7 mouse cellular contexts compared by ENCODE assay signal in genomic region chr15:79891436-79892212, GRCm38 (mm10). TPM values are rescaled to one million over a fixed set of nuclear protein-coding genes. Genes with fewer than 3 reads are reported as not detected.
DNase-seq lines count a peak whose midpoint lies in the region; ATAC-seq and TF ChIP-seq lines count a peak whose summit lies in the region.

Gene Apobec3 (plus strand): TSS chr15:79891659.

- H3K27ac ChIP-seq in forebrain, embryonic 11.5 days (ENCODE audit: low read depth, low read length) = no peak within 1 kb of the TSS
- peak within 1 kb of the TSS; percentile 96 for H3K27ac ChIP-seq in spleen, adult 2 months (ENCODE audit: insufficient read depth, low read length)

- no peaks in the 10 kb centered on the region for H3K9me3 ChIP-seq in forebrain, embryonic 11.5 days (ENCODE audit: control insufficient read depth, low read length)

- H3K4me3 ChIP-seq in forebrain, embryonic 11.5 days (ENCODE audit: low read depth, low read length) = peak within 1 kb of the TSS; percentile 27
- peak within 1 kb of the TSS; percentile 88 for H3K4me3 ChIP-seq in spleen, adult 2 months (ENCODE audit: extremely low read depth, insufficient read depth, insufficient read length)

- no peaks in the 10 kb centered on the region for H3K4me1 ChIP-seq in forebrain, embryonic 11.5 days (replicated peaks; ENCODE audit: control insufficient read depth, insufficient read depth, low read length)
- peaks cover 8% of the 10 kb centered on the region for H3K4me1 ChIP-seq in spleen, adult 2 months (ENCODE audit: control insufficient read depth, insufficient read depth, insufficient read length)

- peak; percentile 39; the same call in 1 of the 2 replicates for ATAC-seq in forebrain, embryonic 11.5 days (replicated peaks; ENCODE audit: low FRiP score)
- peak; percentile 59 for ATAC-seq in megakaryocyte-erythroid progenitor cell, adult 5-6 weeks (replicated peaks; ENCODE audit: low FRiP score, low TSS enrichment, poor library complexity, severe bottlenecking)

- whole genome bisulfite sequencing in forebrain, embryonic 11.5 days = 1% methylated on average over 20 of the region's 20 CpGs
- 1% methylated on average over 20 of the region's 20 CpGs for WGBS in large intestine, adult 2 months
- under 1% methylated on average over 20 of the region's 20 CpGs for WGBS in spleen, adult 2 months

- TF ChIP-seq CTCF in spleen, adult 2 months (IDR thresholded peaks at IDR 0.05; ENCODE audit: extremely low read depth, insufficient read depth, insufficient read length, insufficient replicate concordance) = peak; percentile 86; the same call in 1 of the 2 replicates

- peak; percentile 42; the same call in 1 of the 2 replicates for TF ChIP-seq POLR2A in spleen, adult 2 months (IDR thresholded peaks at IDR 0.05; ENCODE audit: low read depth, low read length)

- DNase-seq in NIH3T3 (ENCODE audit: low read depth) = peak; percentile 92
- peak; percentile 85 for DNase-seq in c-Kit-positive CD71-negative TER-119-negative erythroid progenitor cells, embryonic 14.5 days (ENCODE audit: low read depth)
- DNase-seq in forebrain, embryonic 11.5 days (ENCODE audit: low spot score) = peak; percentile 89
- DNase-seq in heart, postnatal 25 days (ENCODE audit: low spot score) = peak; percentile 43
- DNase-seq in large intestine, adult 2 months (ENCODE audit: low read depth, low spot score) = peak; percentile 80
- peak; percentile 70 to 84 for DNase-seq in spleen, adult 2 months (ENCODE audit: low read depth in 1 of 2, low spot score in 2 of 2)

- H3K4me2 ChIP-seq in forebrain, embryonic 11.5 days (ENCODE audit: low read depth, low read length, severe bottlenecking) = peak within 1 kb of the TSS; percentile 55

- peak within 1 kb of the TSS; percentile 53 for H3K9ac ChIP-seq in forebrain, embryonic 11.5 days (ENCODE audit: low read length)

- H3K27me3 ChIP-seq in forebrain, embryonic 11.5 days (ENCODE audit: control insufficient read depth, insufficient read depth, low read length) = peaks cover 2% of the 10 kb centered on the region; the same call in 1 of the 2 replicates
- no peaks in the 10 kb centered on the region for H3K27me3 ChIP-seq in spleen, adult 2 months (ENCODE audit: control insufficient read depth, insufficient read depth, low read length)

- no peaks in the 10 kb centered on the region for H3K36me3 ChIP-seq in forebrain, embryonic 11.5 days (ENCODE audit: control insufficient read depth, insufficient read depth, low read length)
- H3K36me3 ChIP-seq in spleen, adult 2 months (ENCODE audit: control insufficient read depth, insufficient read depth, low read length) = peaks cover 24% of the 10 kb centered on the region

- intact Hi-C loops in heart, postnatal 25 days (cut with DNase I) = loop anchor here (5.0 kb wide), 1 partner anchor 139 kb away; no protein-coding TSS in a partner anchor

RNA-seq across cellular contexts. Expression of gene Apobec3, which starts in this region (rescaled TPM):
- polyA plus RNA-seq in forebrain, embryonic 11.5 days (2014; fragmentation: Nextera tagmentation; extraction: Ambion mirVana) = 10.0 and 10.6 TPM in 2 replicates
- 1 to 10 TPM; 6.3 to 6.4 TPM for total RNA-seq in heart, postnatal 25 days (2021)
- 28.3 and 34.3 TPM in 2 replicates for polyA plus RNA-seq in large intestine, adult 2 months (2012; rRNA removed)
- 243 and 293 TPM in 2 replicates for total RNA-seq in megakaryocyte-erythroid progenitor cell, adult 5-6 weeks (2014; fragmentation: Nextera tagmentation)
- total RNA-seq in megakaryocyte-erythroid progenitor cell, adult 5-6 weeks (2017) = 135 and 175 TPM in 2 replicates
- polyA plus RNA-seq in spleen, adult 2 months (2012; rRNA removed) = 99.9 and 104 TPM in 2 replicates

Comparison
In these comparisons a context has a peak if more than half of its experiments do, and no peak if none do; other contexts are left out.
1. RNA of gene Apobec3 (total RNA-seq): 135 to 293 TPM in megakaryocyte-erythroid progenitor cell, adult 5-6 weeks; 6.3 to 6.4 TPM in heart, postnatal 25 days; every median in the first group is over 10 times any median in the second.
2. Peak in every context shown above with its lines, with median percentiles within 50 percentile points of each other: DNase-seq.